Mouse (Mus musculus): Measurements from ENCODE around the gene Dll1.

Dll1 gene

DNA sequence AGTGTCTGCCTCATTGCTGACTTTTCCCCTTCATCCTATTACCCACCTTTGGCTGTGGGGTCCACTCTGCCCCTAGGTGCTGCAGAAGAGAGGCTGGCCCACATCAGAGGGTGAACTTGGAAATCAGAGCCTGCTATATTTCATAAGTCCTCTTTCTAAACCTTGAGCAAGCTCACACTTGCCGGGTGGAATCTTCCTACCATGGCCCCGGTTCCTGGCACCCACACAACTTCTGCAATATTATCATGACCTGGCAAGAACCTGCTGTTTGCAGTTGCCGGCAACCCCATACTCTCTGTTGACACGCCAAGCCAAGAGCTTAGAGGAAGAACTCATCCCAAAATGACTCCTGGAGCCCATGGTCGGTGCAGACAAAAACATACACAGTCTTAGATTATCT lies 49.6 kb downstream of the Dll1 start:
- DNase-seq (ENCODE audit: low spot score) = no peak

DNA sequence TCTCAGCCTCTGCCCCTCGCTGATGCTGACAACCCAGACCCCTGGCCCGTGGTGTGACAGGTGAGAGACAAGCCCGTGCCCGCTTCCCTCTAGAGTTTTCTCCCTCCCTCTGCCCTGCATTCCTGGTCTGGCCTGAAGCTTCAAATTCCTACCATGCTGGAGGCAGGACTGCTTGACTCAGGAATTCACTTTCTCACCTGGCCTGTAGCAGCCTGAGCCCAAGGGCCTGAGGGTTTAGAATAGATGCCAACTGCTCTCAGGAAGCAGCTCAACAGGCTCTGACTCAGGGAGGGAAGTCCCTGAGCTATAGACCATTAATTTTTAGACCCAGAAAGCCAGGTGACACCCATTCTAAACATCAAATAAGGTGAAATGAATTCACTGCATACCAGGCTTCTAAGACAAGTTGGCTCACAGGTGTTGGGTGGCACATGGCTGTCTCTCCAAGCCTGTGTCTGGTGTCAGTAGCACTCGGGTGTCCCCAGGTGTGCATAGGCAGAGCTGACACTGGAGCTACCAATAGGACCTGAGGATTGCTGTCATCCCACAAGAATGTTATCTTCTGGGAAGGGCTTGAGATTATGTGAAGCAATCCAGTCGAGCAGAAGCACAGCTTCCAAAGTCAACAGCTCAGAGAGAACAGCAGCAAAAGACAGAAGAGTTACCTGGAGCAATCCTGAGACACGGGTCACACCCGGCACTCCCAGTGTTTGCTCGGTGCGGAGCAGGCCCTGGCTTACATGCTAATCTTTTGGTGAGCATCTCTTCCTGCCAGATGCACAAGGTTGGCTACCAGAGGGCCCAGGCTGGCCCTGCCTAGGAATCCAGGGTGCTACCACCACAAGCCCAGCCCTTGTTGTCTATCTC lies 50.5 kb downstream of the Dll1 start:
- DNase-seq (ENCODE audit: low spot score) = no peak

GRCm38 (mm10) chr17:15323191-15323834 lies 53.4 kb downstream of the Dll1 start:
- no peak for DNase-seq (ENCODE audit: low spot score)
